Mouse (Mus musculus): ENCODE measurements around the gene Mrpl19.

Mrpl19 gene

GRCm38 (mm10) chr6:81965296-81966067 lies at the start of gene Mrpl19:
Gene Mrpl19, minus strand, starts transcription at chr6:81965958.
- peak; percentile 95 for DNase-seq

- DNase-seq, result no peak
These were observed 46.6 kb upstream of the Mrpl19 start for GRCm38 (mm10) chr6:82012392-82012791.

GRCm38 (mm10) chr6:81990049-81990810 lies 24.5 kb upstream of the Mrpl19 start:
- no peak for DNase-seq

- DNase-seq, result no peak
These were observed 22.6 kb upstream of the Mrpl19 start for GRCm38 (mm10) chr6:81988341-81988740.

- peak; percentile 33 for DNase-seq
These were observed 21.8 kb upstream of the Mrpl19 start for GRCm38 (mm10) chr6:81987580-81987979.

- peak; percentile 66 for DNase-seq
These were observed 21.3 kb upstream of the Mrpl19 start for GRCm38 (mm10) chr6:81987010-81987409.

- no peak for DNase-seq
These were observed 20.8 kb upstream of the Mrpl19 start for GRCm38 (mm10) chr6:81986599-81986998.

- no peak for DNase-seq
These were observed 20.4 kb upstream of the Mrpl19 start for GRCm38 (mm10) chr6:81986171-81986570.

GRCm38 (mm10) chr6:81979286-81979685 lies 13.5 kb upstream of the Mrpl19 start:
- DNase-seq, result no peak

- peak; percentile 47 for DNase-seq
These were observed 10.3 kb upstream of the Mrpl19 start for GRCm38 (mm10) chr6:81975971-81976621.

GRCm38 (mm10) chr6:81972595-81972994 lies 6.8 kb upstream of the Mrpl19 start:
- no peak for DNase-seq

- DNase-seq, result no peak
These were observed 5.4 kb upstream of the Mrpl19 start for GRCm38 (mm10) chr6:81971196-81971595.

GRCm38 (mm10) chr6:81966068-81966544 lies 348 bp upstream of the Mrpl19 start:
- DNase-seq, result no peak

GRCm38 (mm10) chr6:81960284-81960683 lies 5.5 kb downstream of the Mrpl19 start:
- DNase-seq, result no peak

- DNase-seq, result no peak
These were observed 5.9 kb downstream of the Mrpl19 start for GRCm38 (mm10) chr6:81959866-81960265.

- DNase-seq, result no peak
These were observed 7.8 kb downstream of the Mrpl19 start for GRCm38 (mm10) chr6:81957992-81958391.

GRCm38 (mm10) chr6:81956399-81956798 lies 9.4 kb downstream of the Mrpl19 start:
- no peak for DNase-seq

GRCm38 (mm10) chr6:81955133-81955532 lies 10.6 kb downstream of the Mrpl19 start:
- no peak for DNase-seq

- DNase-seq, result no peak
These were observed 18.9 kb downstream of the Mrpl19 start for GRCm38 (mm10) chr6:81946906-81947305.

- DNase-seq, result no peak
These were observed 21.3 kb downstream of the Mrpl19 start for GRCm38 (mm10) chr6:81944432-81944831.

GRCm38 (mm10) chr6:81943281-81943680 lies 22.5 kb downstream of the Mrpl19 start:
- DNase-seq, result no peak

- DNase-seq, result no peak
These were observed 24.0 kb downstream of the Mrpl19 start for GRCm38 (mm10) chr6:81941718-81942117.

- no peak for DNase-seq
These were observed 32.5 kb downstream of the Mrpl19 start for GRCm38 (mm10) chr6:81933281-81933680.

Measured in cerebellum, adult 9-10 months (tissue).